Mouse (Mus musculus) cerebellum, postnatal 10 days (tissue): ENCODE measurements around the gene Cst3.

Source experiments
- DNase-seq, 2 experiments: peaks; one replicate each; pipeline ENCODE4 v3.0.0; 2021; ENCODE audit warnings: mixed read lengths in 2 of 2

Gene Cst3

DNA sequence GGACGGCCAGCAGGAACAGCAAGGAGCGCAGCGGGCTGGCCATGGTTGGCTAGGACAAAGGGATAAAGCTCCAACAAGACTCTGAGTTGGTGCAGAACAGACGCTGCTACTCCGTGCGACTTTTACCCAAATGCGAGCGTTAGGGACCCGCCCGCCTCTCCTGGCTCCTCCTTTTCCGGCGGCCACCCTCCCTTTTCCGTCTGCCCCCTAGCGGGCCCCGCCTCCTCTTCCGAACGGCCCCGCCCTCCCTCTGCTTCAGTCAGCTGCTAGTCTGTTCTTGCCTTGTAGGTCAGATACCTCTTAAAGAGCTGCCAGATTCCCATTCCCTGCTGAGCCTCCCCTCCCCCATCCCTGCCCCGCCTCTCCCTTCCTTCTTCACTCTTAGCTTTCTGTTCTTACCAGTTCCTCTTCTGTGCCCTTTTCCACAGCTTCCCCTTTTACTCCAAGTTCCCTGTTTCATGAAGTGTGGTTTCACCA, at the start of gene Cst3:
Cst3 (minus strand) TSS at position 358 of the 477 bp plus-strand sequence.
- peak; percentile 93 to 95 for DNase-seq

DNA sequence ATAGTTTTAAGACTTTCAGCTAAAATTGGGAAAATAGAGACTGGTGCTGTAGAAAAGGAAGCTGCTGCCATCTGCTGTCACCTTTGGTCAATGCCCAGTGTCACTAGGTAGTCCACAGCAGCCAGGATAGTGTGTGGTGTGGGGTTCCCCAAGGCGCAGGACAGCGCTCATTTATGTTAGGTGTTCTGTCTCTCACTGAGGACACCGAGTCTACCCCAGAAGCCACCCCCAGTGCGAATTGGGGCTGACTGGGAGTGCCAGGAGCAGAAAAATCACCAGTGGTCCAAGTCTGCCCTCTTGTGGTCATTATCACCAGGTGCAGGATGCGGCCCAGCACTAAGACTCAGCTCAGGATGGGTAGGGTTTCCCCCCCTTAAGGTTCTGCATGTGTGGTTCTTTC, 26.8 kb upstream of the Cst3 start:
- DNase-seq = peak; percentile 67 to 75

GRCm38 (mm10) chr2:148900305-148900704, 24.8 kb upstream of the Cst3 start:
- DNase-seq = no peak

- no peak for DNase-seq
Observed at GRCm38 (mm10) chr2:148896219-148896618, 20.7 kb upstream of the Cst3 start.

DNA sequence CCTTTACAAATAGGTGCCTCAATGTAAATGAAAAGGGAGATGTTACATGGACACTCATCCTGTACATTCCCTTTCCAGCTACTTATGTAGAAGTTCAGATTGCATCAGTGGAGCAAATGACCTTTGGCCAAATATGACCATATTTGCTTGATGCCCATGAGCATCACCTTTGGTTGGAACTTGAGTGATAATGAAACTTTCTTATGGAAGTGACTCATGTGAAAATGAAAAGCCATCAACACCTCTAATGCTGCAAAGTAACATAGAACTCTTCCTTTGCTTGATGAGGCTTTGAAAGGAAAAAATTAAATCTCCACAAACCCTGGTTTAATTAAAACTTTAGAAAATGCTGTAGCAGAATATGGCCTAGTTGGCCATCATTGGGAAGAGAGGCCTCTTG, 17.6 kb upstream of the Cst3 start:
- no peak for DNase-seq

DNA sequence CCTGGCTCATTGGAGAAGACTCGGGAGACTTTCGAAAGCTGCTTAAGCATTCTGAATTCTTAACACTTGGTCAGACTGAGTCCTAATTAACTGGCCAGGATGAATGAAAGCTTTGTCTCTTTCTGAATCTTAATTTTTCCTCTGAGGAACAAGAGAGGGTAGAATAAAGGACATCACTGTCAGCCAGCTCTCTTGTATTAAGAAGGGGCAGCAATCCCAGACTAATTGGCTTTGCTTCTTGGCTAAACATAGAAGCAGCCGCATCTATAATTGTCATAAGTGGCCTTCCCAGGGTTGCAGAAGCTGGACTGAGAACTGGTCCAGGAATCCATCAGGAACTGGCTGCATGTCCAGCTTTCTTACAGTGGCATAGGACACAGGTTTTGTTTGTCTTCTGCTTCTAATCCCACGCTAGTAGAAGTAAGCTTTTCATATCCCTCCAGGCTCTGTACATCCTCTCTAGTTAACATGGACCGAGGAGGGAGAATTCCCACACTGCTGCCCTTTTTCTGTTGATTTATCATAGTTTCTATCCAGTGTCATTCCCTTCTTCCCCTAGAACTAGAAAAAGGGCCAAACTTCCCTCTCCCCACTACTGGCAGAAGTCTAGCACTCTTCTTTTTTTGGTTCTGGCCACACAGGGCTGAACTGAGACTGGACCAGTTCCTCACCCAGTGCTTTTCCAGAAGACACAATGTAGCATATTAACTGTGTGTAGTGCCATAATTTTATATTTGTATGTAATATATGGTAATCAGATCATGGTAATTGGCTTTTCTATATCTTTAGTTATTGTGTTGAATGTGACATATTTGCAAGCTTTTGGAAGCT, 14.7 kb upstream of the Cst3 start:
- DNase-seq = peak; percentile 68

DNA sequence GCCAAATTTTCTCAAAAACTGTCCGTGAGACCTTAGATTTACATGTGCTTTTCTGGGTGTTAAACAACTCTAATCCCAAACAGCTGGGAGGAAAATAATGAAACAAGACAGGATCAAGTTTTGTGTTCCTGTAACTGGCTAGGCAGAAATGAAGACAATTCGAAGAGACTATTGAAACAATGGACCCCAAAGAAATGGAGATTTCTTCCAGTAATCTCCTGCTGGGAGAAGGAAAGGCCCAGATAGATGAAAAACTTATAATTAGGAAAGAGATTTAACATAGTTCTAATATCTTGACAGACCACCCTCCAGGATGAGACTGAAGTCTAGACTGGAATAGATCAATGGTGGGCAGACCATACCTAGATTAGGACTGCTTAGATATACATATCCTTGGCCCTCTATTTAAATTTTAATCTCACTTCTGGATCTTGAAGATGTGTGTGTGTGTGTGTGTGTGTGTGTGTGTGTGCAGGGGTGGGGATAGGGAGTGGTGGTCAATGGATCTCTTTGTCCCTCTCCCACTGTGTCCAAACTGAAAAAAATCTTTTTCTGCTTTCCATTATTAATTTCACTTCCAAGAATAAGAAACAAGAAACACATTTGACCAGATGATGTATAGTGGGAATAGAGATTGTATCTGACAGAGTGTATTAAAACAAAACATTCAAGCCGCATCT, 14.0 kb upstream of the Cst3 start:
- no peak for DNase-seq

DNA sequence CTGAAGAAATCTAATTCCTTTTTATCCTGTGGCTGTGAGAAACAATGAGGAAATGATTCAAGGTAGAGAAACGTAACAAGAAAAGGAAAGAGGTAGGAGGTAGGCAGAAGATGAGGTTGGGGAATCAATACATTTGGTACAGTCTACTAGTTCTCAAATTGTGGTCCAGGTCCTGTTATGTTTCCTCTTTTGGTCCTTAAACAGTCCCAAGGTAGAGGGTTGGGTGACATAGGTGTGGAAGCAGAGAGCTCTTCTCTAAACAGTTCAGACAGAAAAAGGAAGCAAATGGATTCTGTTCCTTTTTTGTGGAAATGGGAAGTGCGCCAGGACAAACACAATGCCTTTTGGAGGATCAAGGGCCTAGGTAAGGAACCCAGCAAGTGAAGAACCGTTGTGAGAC, 13.4 kb upstream of the Cst3 start:
- DNase-seq = no peak

DNA sequence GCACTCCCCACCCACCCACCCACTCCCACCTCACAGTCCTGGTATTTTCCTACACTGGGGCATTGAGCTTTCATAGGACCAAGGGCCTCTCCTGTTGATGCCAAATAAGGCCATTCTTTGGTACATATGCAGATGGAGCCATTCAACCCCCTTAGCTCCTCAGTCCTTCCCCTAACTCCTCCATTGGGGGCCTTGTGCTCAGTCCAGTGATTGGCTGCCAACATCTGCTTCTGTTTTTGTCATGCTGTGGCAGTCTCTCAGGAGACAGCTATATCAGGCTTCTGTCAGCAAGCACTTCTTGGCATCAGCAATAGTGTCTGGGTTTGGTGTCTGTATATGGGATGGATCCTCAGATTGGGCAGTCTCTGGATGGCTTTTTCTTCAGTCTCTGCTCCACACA, 9.2 kb upstream of the Cst3 start:
- no peak for DNase-seq

GRCm38 (mm10) chr2:148879199-148879598, 3.7 kb upstream of the Cst3 start:
- DNase-seq = no peak

GRCm38 (mm10) chr2:148878641-148879130, 3.2 kb upstream of the Cst3 start:
- DNase-seq = no peak

DNA sequence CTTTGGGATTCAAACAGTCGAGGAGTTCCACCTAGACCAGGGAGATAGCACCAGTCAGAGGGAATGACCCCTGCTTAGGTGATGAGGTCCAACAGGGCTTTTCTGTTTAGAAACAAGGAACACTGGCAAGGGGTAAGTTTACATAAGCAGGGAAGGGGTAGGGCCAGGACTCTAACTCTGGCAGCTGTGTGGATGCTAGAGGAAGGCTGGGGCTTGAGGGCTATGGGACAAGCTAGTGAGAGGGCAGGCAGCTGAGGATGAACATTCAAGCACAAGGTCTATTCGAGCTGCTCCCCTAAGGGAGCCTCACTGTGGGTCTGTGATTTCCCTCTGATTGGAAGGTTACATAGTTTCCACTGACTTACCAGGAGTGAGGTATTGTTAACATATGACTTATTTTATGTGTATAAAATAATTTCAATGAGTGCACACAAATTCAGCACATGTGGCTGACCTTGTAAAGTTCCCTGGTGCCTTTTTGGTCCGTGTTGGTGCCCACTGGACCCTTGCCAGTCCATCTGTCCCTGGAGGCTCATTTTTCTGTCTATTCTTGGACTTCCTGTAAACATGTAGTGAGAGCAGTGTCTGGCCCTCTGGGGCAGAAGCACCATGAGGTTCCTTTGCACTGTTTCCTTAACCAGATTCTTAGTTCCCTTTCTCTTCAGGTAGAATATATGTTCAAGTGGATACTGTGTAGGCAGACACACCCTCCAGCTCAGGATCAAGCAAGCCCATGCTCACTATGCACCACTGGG, 1.7 kb upstream of the Cst3 start:
- peak in 1 of 2 experiments; percentile 29 for DNase-seq

- peak; percentile 48 to 77 for DNase-seq
Observed at GRCm38 (mm10) chr2:148874617-148875334, 716 bp downstream of the Cst3 start.

- no peak for DNase-seq
Observed at GRCm38 (mm10) chr2:148874224-148874616, 1.3 kb downstream of the Cst3 start.

DNA sequence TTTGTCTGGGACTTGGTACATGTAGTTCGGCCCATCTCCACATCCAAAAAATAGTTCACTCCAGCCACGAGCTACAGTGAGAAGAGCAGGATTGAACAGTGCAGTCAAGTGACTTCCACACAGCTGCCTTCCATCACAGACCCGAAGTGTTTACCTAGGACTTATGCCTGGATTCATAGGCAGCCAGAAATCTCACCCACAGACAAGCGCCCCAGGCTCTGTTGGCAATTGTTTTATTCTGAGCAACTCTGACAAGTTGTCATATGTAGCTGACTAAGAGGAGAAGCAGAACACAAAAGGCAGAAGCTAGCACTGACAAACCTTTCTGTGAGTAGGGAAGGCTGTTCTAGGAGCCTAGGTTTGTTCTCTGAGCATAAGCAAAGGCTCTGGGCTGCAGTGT, 2.6 kb downstream of the Cst3 start:
- DNase-seq = no peak

DNA sequence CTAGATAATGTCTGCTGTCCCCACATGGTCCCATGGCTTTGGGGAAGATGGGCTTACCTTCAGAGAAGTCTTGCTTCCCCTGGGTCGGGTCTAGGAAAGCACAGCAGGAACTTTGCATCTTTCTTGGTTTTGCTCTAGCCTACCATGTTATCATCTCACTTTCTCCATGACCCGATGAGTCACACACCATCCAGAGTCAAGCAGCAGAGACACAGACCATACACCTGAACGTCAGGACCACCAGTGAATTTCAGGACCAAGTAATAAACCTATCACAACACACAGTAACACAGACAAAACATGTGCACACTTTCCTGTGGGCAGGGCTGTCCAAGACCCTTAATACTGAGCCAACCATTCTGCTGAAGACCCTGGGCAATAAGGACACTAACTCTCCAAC, 5.0 kb downstream of the Cst3 start:
- no peak for DNase-seq

DNA sequence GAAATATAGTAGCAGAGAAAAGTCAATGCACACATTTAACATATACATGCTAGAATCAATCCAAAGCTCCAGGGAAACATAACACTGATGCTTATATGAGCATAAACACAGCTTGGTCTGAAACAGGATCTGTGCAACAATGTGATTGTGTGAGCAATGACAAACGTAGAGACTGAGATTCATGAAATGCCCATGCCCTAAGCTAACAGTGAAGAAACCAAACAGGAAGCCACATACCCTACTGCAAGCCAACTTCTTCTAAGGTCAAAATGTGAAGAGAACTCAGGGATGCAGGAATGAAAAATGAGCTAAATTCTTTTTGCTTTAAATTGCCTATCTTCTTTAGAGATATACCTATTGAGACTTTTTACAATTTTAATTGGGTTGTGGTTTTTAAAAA, 6.5 kb downstream of the Cst3 start:
- DNase-seq = no peak

- DNase-seq = no peak
Observed at GRCm38 (mm10) chr2:148864966-148865365, 10.5 kb downstream of the Cst3 start, which contains the start of gene 9230104L09Rik. TSS of gene 9230104L09Rik (minus strand) at chr2:148865038.

- no peak for DNase-seq
Observed at GRCm38 (mm10) chr2:148861693-148862092, 13.8 kb downstream of the Cst3 start.

DNA sequence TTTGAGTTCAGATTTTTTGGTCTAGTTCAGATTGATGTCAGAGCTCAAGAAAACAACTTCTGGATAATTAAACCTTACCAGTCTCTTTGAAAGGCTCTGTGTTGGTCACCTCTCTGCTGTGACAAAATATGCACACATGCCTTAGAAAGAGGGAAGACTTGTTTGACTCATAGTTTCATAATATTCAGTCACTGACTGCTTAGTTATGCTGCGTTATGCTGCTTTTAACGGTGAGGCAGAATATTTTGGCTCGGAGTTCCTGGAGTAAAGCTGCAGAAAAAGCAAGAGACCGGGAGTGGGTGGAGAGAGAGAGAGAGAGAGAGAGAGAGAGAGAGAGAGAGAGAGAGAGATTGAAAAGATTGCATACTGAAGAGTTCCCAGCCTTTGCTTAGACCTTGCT, 14.5 kb downstream of the Cst3 start:
- no peak for DNase-seq

- no peak for DNase-seq
Observed at GRCm38 (mm10) chr2:148857506-148857905, 18.0 kb downstream of the Cst3 start.

DNA sequence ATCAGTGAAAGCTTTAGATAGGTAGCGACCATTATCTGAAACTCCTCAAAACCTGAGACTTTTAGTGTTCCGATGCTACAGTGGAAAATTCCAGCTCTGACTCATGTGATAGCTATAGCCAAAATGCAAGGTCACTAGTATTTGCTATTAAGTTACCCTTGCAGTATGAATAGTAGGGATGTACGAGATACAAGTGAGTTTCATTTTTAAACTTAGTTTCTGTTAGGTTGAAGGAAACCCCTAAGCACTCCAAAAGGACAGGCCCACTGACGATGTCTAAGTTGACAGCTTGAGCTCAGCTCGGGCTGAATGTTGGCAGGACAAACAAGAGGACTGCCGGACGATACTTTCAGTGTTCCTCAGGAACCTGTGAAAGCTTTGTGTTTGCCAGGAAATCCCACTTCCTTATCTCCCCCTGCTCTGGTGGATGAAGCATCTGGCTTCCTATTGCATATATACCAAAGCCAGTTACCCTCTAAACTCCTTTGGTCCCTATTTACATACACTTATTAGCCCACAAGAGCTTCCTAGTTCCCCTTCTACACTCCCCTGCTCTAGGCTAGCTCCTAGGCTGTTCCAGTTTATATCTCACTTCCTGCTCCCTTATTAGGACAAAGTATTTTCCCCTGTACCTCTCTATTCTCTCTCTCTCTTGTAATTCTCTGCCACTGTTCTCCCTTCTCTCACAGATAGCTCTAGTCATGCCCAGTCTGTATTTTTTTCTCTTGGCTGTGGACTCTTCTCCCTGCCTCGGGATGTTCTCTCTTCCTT, 18.7 kb downstream of the Cst3 start:
- no peak for DNase-seq
